Mouse (Mus musculus) hindbrain, embryonic 12.5 days (tissue): Measurements from ENCODE around the gene Kel. TPM values are rescaled to one million over a fixed set of nuclear protein-coding genes. Genes with fewer than 3 reads are reported as not detected.

ENCODE experiments used
- ATAC-seq: fragments of 200-750 bp; cut with Nextera tagmentation; 2 replicates; pipeline ENCODE4 v1.8.0; 2017; ENCODE audit warnings: moderate TSS enrichment; ENCODE audit not compliant: low FRiP score
- H3K27ac ChIP-seq: fragments of 300-500 bp; sonication (generic); 2 replicates; pipeline ENCODE4 v1.5.1; 2016; ENCODE audit warnings: mild to moderate bottlenecking
- H3K27me3 ChIP-seq: fragments of 300-500 bp; sonication (generic); 2 replicates; pipeline ENCODE4 v1.6.1; 2016; ENCODE audit warnings: mild to moderate bottlenecking
- H3K36me3 ChIP-seq: fragments of 300-500 bp; sonication (generic); 2 replicates; pipeline ENCODE4 v1.6.1; 2016; ENCODE audit warnings: mild to moderate bottlenecking
- H3K4me1 ChIP-seq: fragments of 300-500 bp; sonication (generic); 2 replicates; pipeline ENCODE4 v1.6.1; 2016
- H3K4me2 ChIP-seq: fragments of 300-500 bp; sonication (generic); replicated peaks from 2 replicates; pipeline ENCODE4 v1.6.1; 2016; ENCODE audit warnings: mild to moderate bottlenecking
- H3K4me3 ChIP-seq: fragments of 300-500 bp; sonication (generic); 2 replicates; pipeline ENCODE4 v1.5.1; 2016; ENCODE audit warnings: mild to moderate bottlenecking
- H3K9ac ChIP-seq: fragments of 300-500 bp; sonication (generic); 2 replicates; pipeline ENCODE4 v1.6.1; 2016; ENCODE audit warnings: mild to moderate bottlenecking, moderate library complexity
- H3K9me3 ChIP-seq: fragments of 300-500 bp; sonication (generic); replicated peaks from 2 replicates; pipeline ENCODE4 v1.6.1; 2016; ENCODE audit warnings: mild to moderate bottlenecking
- WGBS: fragments of 180-500 bp; shearing (Covaris S2); methylation state at CpG from one replicate; pipeline ENCODE4 v1.1.7; 2016; 5-methylcytosine and 5-hydroxymethylcytosine counted together
- polyA plus RNA-seq: library from polyadenylated mRNA; unstranded; fragments of >200 nt; fragmentation: Nextera tagmentation; extraction: Ambion mirVana; gene quantifications from 2 replicates; pipeline ENCODE4 v1.2.1, GENCODE M21; 2016

The Kel gene
- 9.0 and 9.7 TPM in 2 replicates for polyA plus RNA-seq

- no peak within 1 kb of the TSS for H3K4me3 ChIP-seq
- H3K4me1 ChIP-seq, result no peaks in the 10 kb centered on the region
- H3K9ac ChIP-seq, result no peak within 1 kb of the TSS
- no peak for ATAC-seq
- WGBS, result 58% methylated on average over 1 of the region's 1 CpGs
- H3K27ac ChIP-seq, result no peak within 1 kb of the TSS
- no peaks in the 10 kb centered on the region for H3K36me3 ChIP-seq
- H3K27me3 ChIP-seq, result no peaks in the 10 kb centered on the region
- no peaks in the 10 kb centered on the region for H3K9me3 ChIP-seq
- H3K4me2 ChIP-seq, result no peak within 1 kb of the TSS
Measured at GRCm38 (mm10) chr6:41704123-41704522, at the start of gene Kel. TSS of gene Kel (minus strand) at chr6:41704339.

GRCm38 (mm10) chr6:41744664-41745392 lies 40.7 kb upstream of the Kel start:
- no peak overlapping the region for H3K9ac ChIP-seq

DNA sequence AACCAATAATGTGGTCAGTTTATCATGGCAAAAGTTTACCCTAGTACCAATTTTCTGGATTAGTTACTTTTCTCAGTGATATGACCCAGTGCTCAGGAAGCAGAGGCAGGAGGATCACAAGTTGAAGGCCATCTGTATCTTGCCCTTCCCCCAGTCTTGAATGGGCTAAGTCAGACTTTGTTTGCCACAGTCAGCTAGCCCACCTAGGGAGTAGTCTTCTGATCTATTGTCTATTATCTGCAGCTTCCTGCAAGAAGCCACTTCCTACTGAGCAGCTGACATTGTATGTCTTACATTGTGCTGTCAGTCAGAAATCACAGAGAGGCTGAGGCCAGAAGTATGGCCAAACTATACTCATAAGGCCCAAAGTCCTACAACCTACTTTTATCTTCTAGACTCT lies 37.0 kb upstream of the Kel start:
- Histone ChIP-seq H3K9me3 (no peaks in the 10 kb centered on the region), H3K4me2 (no peak overlapping the region), H3K4me1 (no peaks in the 10 kb centered on the region), H3K4me3 (no peak overlapping the region), H3K9ac (no peak overlapping the region), H3K27me3 (no peaks in the 10 kb centered on the region), H3K27ac (no peak overlapping the region), H3K36me3 (no peaks in the 10 kb centered on the region)
- ATAC-seq, result no peak

More at GRCm38 (mm10) chr6:41744664-41745392, 40.7 kb upstream of the Kel start:
- Histone ChIP-seq H3K36me3 (no peaks in the 10 kb centered on the region), H3K4me3 (no peak overlapping the region), H3K4me2 (no peak overlapping the region), H3K27me3 (no peaks in the 10 kb centered on the region), H3K27ac (no peak overlapping the region), H3K4me1 (no peaks in the 10 kb centered on the region), H3K9me3 (no peaks in the 10 kb centered on the region)
- ATAC-seq, result no peak
- WGBS, result 82% methylated on average over 5 of the region's 5 CpGs

DNA sequence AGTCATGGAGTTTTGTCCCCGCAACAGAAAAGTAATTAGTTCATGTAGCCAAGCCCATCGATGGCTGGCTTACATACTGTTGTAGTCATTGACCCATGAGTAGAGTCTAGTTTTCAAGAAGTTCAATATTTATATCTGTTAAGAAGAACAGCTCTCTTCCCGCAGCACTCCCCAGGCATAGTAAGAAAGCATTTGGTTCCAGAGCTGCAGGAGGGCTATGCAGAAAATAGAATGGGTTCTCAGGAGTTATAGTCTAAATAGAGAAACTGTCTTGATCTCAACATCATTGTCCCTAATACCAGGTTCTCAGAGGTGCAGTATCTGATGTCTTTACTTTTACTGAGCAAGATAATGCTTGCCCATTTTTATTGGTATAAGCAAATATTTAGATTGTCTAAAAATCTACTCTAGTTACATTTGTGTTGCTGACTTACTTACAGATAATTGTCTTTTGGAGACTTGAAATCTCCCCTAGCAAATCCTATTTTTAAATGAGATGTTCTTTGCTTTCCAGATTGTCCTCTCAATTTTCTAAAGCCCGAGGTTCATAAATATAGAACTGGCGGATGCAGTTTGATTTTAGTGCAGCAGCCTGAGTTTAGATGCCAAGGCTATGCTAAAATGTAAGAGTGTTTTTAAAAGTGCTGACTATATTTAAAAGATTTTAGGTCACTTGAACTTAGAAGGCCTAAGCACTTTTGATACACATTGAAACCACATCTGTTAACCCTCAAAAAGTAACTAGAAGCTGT lies 30.8 kb upstream of the Kel start:
- H3K27me3 ChIP-seq, result no peaks in the 10 kb centered on the region
- no peak overlapping the region for H3K4me2 ChIP-seq
- no peaks in the 10 kb centered on the region for H3K9me3 ChIP-seq
- H3K9ac ChIP-seq, result no peak overlapping the region
- H3K4me1 ChIP-seq, result no peaks in the 10 kb centered on the region
- no peaks in the 10 kb centered on the region for H3K36me3 ChIP-seq
- 88% methylated on average over 5 of the region's 5 CpGs for WGBS
- no peak overlapping the region for H3K27ac ChIP-seq
- ATAC-seq, result no peak
- no peak overlapping the region for H3K4me3 ChIP-seq

GRCm38 (mm10) chr6:41727989-41728609 lies 24.0 kb upstream of the Kel start:
- no peaks in the 10 kb centered on the region for H3K27me3 ChIP-seq
- 100% methylated on average over 1 of the region's 1 CpGs for WGBS
- no peak overlapping the region for H3K4me2 ChIP-seq
- no peak for ATAC-seq
- H3K27ac ChIP-seq, result no peak overlapping the region
- no peaks in the 10 kb centered on the region for H3K36me3 ChIP-seq
- no peaks in the 10 kb centered on the region for H3K4me1 ChIP-seq
- no peak overlapping the region for H3K4me3 ChIP-seq
- no peaks in the 10 kb centered on the region for H3K9me3 ChIP-seq
- H3K9ac ChIP-seq, result no peak overlapping the region

GRCm38 (mm10) chr6:41721430-41721829 lies 17.3 kb upstream of the Kel start:
- Histone ChIP-seq H3K27me3 (no peaks in the 10 kb centered on the region), H3K36me3 (no peaks in the 10 kb centered on the region), H3K9ac (no peak overlapping the region), H3K4me2 (no peak overlapping the region), H3K4me3 (no peak overlapping the region), H3K27ac (no peak overlapping the region), H3K4me1 (no peaks in the 10 kb centered on the region), H3K9me3 (no peaks in the 10 kb centered on the region)
- no peak for ATAC-seq
- 86% methylated on average over 2 of the region's 2 CpGs for WGBS

GRCm38 (mm10) chr6:41710281-41710680 lies 6.1 kb upstream of the Kel start:
- 79% methylated on average over 1 of the region's 1 CpGs for WGBS
- H3K27me3 ChIP-seq, result no peaks in the 10 kb centered on the region
- H3K4me1 ChIP-seq, result no peaks in the 10 kb centered on the region
- no peaks in the 10 kb centered on the region for H3K9me3 ChIP-seq
- no peak for ATAC-seq
- H3K27ac ChIP-seq, result no peak overlapping the region
- H3K9ac ChIP-seq, result no peak overlapping the region
- H3K36me3 ChIP-seq, result no peaks in the 10 kb centered on the region
- no peak overlapping the region for H3K4me2 ChIP-seq
- H3K4me3 ChIP-seq, result no peak overlapping the region

DNA sequence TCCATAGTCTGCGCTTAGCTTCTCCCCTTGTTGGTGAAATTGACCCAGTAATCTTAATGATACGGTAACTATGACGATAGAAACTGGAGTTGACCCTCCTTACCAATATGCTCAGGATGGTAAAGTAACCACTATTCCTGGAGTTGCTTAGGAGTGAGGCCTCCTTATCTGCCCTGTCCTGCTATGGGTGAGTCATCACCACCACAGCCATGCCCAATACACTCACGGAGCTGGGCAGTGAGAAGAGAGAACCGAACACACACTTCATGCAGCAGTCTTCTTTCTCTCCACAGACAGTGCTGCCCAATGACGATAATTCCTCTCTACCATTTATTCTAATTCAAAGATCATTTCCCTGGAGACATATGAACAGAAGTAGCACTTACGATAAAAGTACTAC lies 2.1 kb upstream of the Kel start:
- no peak for ATAC-seq
- Histone ChIP-seq H3K36me3 (no peaks in the 10 kb centered on the region), H3K27ac (no peak overlapping the region), H3K9ac (no peak overlapping the region), H3K9me3 (no peaks in the 10 kb centered on the region), H3K4me3 (no peak overlapping the region), H3K4me1 (no peaks in the 10 kb centered on the region), H3K4me2 (no peak overlapping the region), H3K27me3 (no peaks in the 10 kb centered on the region)
- 89% methylated on average over 7 of the region's 7 CpGs for WGBS

- Histone ChIP-seq H3K36me3 (no peaks in the 10 kb centered on the region), H3K9me3 (no peaks in the 10 kb centered on the region), H3K27ac (no peak overlapping the region), H3K4me3 (no peak overlapping the region), H3K9ac (no peak overlapping the region), H3K4me2 (no peak overlapping the region), H3K4me1 (no peaks in the 10 kb centered on the region), H3K27me3 (no peaks in the 10 kb centered on the region)
- WGBS, result 76% methylated on average over 2 of the region's 2 CpGs
- ATAC-seq, result no peak
Measured at GRCm38 (mm10) chr6:41702928-41703327, 1.2 kb downstream of the Kel start.

- H3K4me1 ChIP-seq, result no peaks in the 10 kb centered on the region
- ATAC-seq, result no peak
- 73% methylated on average over 1 of the region's 1 CpGs for whole genome bisulfite sequencing
- H3K27ac ChIP-seq, result no peak overlapping the region
- H3K4me3 ChIP-seq, result no peak overlapping the region
- H3K4me2 ChIP-seq, result no peak overlapping the region
- H3K27me3 ChIP-seq, result no peaks in the 10 kb centered on the region
- no peaks in the 10 kb centered on the region for H3K9me3 ChIP-seq
- H3K36me3 ChIP-seq, result no peaks in the 10 kb centered on the region
- H3K9ac ChIP-seq, result no peak overlapping the region
Measured at GRCm38 (mm10) chr6:41701245-41701644, 2.9 kb downstream of the Kel start.

GRCm38 (mm10) chr6:41694407-41694806 lies 9.7 kb downstream of the Kel start:
- H3K9ac ChIP-seq, result no peak overlapping the region
- no peaks in the 10 kb centered on the region for H3K27me3 ChIP-seq
- H3K27ac ChIP-seq, result no peak overlapping the region
- no peak overlapping the region for H3K4me3 ChIP-seq
- WGBS, result 82% methylated on average over 1 of the region's 1 CpGs
- no peaks in the 10 kb centered on the region for H3K9me3 ChIP-seq
- no peaks in the 10 kb centered on the region for H3K4me1 ChIP-seq
- H3K4me2 ChIP-seq, result no peak overlapping the region
- H3K36me3 ChIP-seq, result no peaks in the 10 kb centered on the region
- ATAC-seq, result no peak

- no peaks in the 10 kb centered on the region for H3K27me3 ChIP-seq
- no peak overlapping the region for H3K27ac ChIP-seq
- ATAC-seq, result no peak
- no peak overlapping the region for H3K4me3 ChIP-seq
- no peak overlapping the region for H3K9ac ChIP-seq
- no peak overlapping the region for H3K4me2 ChIP-seq
- no peaks in the 10 kb centered on the region for H3K4me1 ChIP-seq
- no peaks in the 10 kb centered on the region for H3K9me3 ChIP-seq
- no peaks in the 10 kb centered on the region for H3K36me3 ChIP-seq
Measured at GRCm38 (mm10) chr6:41692200-41692599, 11.9 kb downstream of the Kel start.
